Mouse (Mus musculus) limb, embryonic 10.5 days (tissue): ENCODE results near the gene Ift43. TPM values are rescaled to one million over a fixed set of nuclear protein-coding genes. Genes with fewer than 3 reads are reported as not detected.
A peak's percentile ranks its signal among the peaks of the same experiment; 100 is the strongest.

Source experiments
- DNase-seq: peaks from one replicate; pipeline ENCODE4 v3.0.0-alpha.2; 2017; ENCODE audit warnings: low spot score
- H3K27ac ChIP-seq: fragments of 300-500 bp; sonication (generic); 2 replicates; pipeline ENCODE4 v1.5.1; 2016; ENCODE audit warnings: mild to moderate bottlenecking
- H3K27me3 ChIP-seq: fragments of 300-500 bp; sonication (generic); 2 replicates; pipeline ENCODE4 v1.6.1; 2016; ENCODE audit warnings: low read depth, mild to moderate bottlenecking; ENCODE audit not compliant: poor library complexity, severe bottlenecking
- H3K36me3 ChIP-seq: fragments of 300-500 bp; sonication (generic); 2 replicates; pipeline ENCODE4 v1.6.1; 2016; ENCODE audit warnings: mild to moderate bottlenecking, moderate library complexity
- H3K4me1 ChIP-seq: fragments of 300-500 bp; sonication (generic); 2 replicates; pipeline ENCODE4 v1.6.1; 2016
- H3K4me3 ChIP-seq: fragments of 300-500 bp; sonication (generic); 2 replicates; pipeline ENCODE4 v1.5.1; 2016; ENCODE audit warnings: mild to moderate bottlenecking, moderate library complexity
- H3K9me3 ChIP-seq: fragments of 300-500 bp; sonication (generic); replicated peaks from 2 replicates; pipeline ENCODE4 v1.6.1; 2016; ENCODE audit warnings: mild to moderate bottlenecking
- whole genome bisulfite sequencing: fragments of 180-500 bp; shearing (Covaris S2); methylation state at CpG from one replicate; pipeline ENCODE4 v1.1.7; 2016; 5-methylcytosine and 5-hydroxymethylcytosine counted together
- polyA plus RNA-seq: library from polyadenylated mRNA; unstranded; fragments of >200 nt; fragmentation: Nextera tagmentation; extraction: Ambion mirVana; gene quantifications from 2 replicates; pipeline ENCODE4 v1.2.1, GENCODE M21; 2016

Ift43 gene
- polyA plus RNA-seq, 1 experiment from 2014 or later = 71.6 TPM

DNA sequence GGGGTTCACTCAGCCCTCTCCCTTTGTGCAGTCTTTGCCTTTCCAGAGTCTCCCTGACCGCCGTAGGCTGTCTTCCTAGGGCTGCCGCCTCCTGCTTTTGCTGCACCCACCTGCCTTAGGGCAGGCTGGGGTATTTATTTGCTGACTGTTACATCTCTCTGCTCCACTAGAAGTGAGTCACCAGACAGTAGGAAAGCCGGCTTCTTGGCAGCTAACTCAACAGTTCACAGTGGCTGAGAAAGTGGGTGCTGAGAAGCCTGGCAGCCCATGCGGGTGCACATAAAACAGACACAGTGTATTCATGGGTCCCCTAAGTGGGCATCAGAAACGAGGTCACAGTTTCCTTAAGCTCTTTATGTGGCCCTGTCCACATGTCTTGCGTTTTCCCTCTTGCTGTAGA is 3.5 kb downstream of the Ift43 start:
- Histone ChIP-seq H3K36me3 (peaks cover 35% of the 10 kb centered on the region), H3K4me1 (peaks cover 19% of the 10 kb centered on the region), H3K9me3 (no peaks in the 10 kb centered on the region), H3K4me3 (no peak overlapping the region), H3K27ac (no peak overlapping the region), H3K27me3 (peaks cover 5% of the 10 kb centered on the region; the same call in 1 of the 2 replicates)
- DNase-seq = no peak
- 91% methylated on average over 7 of the region's 7 CpGs for WGBS

DNA sequence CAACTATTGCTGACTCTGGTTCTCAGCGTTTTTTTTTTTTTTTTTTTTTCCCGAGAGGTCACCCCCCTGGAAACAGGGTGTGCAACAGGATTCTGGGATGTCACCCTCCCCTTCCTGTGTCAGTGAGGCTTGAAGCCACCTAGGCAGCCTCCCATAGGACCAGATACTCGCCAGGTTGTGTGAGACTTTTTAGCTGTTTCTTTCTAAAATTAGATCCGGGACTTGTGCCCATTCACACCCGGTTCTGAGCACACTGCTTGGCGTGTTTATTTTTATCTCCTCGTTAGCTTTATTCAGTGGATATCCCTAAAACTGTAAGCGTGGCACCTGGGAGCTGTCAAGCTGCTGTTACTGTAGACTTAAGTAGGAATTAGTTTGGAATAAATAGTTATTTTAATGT is 4.2 kb downstream of the Ift43 start:
- Histone ChIP-seq H3K9me3 (no peaks in the 10 kb centered on the region), H3K4me3 (no peak overlapping the region), H3K27ac (no peak overlapping the region), H3K36me3 (peaks cover 35% of the 10 kb centered on the region), H3K27me3 (no peaks in the 10 kb centered on the region), H3K4me1 (peaks cover 26% of the 10 kb centered on the region)
- 86% methylated on average over 8 of the region's 8 CpGs for WGBS
- no peak for DNase-seq

DNA sequence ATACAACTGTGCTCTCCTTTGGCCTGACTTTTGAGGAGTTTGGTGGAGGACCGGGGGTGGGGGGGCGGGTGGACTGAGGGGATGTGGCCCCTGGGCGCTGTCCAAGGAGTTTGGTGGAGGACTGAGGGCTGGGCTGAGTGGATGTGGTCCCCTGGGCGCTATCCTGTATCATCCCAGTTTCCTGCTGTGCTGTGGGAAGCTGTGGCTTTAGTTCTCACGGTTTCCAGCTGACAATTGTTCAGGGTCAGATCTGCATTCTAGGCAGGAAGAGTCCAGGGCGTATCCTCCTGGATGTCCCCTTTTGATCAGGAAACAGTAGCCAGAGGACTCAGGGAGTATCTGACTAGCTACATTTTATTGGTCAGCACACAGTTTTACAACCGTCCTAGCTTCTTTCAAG is 5.7 kb downstream of the Ift43 start:
- no peak overlapping the region for H3K4me3 ChIP-seq
- no peaks in the 10 kb centered on the region for H3K27me3 ChIP-seq
- no peaks in the 10 kb centered on the region for H3K9me3 ChIP-seq
- DNase-seq = no peak
- 73% methylated on average over 7 of the region's 7 CpGs for WGBS
- peaks cover 24% of the 10 kb centered on the region for H3K4me1 ChIP-seq
- peaks cover 35% of the 10 kb centered on the region for H3K36me3 ChIP-seq
- no peak overlapping the region for H3K27ac ChIP-seq

DNA sequence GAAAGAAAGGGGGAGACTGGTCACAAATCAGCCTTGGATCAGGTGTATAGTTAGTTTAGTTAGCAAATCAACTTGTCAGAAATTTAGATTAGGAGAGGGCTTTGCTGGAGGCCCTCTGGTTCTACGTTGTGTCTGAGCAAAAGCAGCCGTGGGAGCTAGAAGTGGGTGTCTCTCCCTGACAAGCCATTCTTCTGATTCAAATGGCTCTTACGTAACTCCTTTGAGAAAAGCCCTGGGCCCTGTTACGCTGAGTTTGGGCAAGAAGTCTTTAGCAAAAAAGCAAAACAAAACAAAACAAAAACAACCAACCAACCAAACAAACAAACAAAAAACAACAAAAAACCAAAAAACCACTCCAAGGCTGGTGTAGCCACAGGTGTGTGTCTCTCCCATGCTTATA is 8.4 kb downstream of the Ift43 start:
- Histone ChIP-seq H3K27me3 (no peaks in the 10 kb centered on the region), H3K27ac (no peak overlapping the region), H3K36me3 (peaks cover 31% of the 10 kb centered on the region), H3K9me3 (no peaks in the 10 kb centered on the region), H3K4me3 (no peak overlapping the region), H3K4me1 (peaks cover 15% of the 10 kb centered on the region)
- 83% methylated on average over 4 of the region's 4 CpGs for WGBS
- DNase-seq = no peak

DNA sequence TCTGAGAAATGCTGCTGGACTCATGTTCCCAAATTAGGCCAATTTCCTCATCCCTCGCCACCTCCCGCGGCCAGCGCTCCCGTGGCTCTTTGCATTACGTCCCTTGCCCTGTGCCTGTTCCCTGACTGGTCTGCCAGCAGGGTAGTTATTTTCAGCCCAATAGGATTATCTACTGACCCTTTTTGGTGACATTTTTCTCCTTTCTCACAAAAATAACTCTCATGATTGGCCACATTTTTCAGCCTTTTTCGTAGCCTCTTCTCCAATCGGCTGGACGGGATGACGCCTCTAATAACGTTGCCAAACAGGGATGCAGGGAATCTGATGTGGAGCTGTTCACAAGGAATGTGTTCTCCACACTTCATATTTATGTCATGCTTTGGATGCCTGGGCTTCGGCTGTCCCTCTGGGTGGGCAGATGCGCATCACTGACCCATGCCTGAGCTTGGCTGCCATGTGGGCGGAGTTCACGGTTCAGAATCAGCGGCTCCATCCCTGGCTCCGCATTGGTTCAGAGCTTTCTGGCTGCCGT is 9.3 kb downstream of the Ift43 start:
- Histone ChIP-seq H3K4me3 (0 out of 2 replicates have a peak overlapping the region, but pooled peaks have one; percentile 2), H3K27ac (no peak overlapping the region), H3K4me1 (peaks cover 13% of the 10 kb centered on the region), H3K27me3 (no peaks in the 10 kb centered on the region), H3K36me3 (peaks cover 29% of the 10 kb centered on the region), H3K9me3 (no peaks in the 10 kb centered on the region)
- no peak for DNase-seq
- 51% methylated on average over 18 of the region's 18 CpGs for WGBS

DNA sequence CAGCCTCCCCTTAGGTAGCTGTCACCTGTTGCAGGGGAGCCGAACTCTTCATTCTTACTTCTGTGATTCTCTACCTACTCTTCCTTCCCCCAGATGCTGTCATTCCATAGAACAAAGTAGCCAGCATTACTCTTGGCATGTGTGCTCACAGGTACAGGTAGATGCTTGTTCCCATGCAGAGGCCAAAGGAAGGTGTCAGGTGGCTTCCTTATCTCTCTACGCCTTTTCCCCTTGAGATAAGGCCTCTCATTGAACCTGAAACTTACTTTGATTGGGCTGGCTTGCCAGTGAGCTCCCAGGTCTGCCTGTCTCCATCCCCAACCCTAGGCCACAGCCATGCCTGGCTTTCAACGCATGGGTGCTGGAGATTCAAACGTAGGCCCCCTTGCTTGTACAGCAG is 11.7 kb downstream of the Ift43 start:
- H3K27ac ChIP-seq = no peak overlapping the region
- H3K4me1 ChIP-seq = peaks cover 13% of the 10 kb centered on the region
- peaks cover 19% of the 10 kb centered on the region for H3K36me3 ChIP-seq
- no peaks in the 10 kb centered on the region for H3K9me3 ChIP-seq
- no peak for DNase-seq
- H3K4me3 ChIP-seq = no peak overlapping the region
- 90% methylated on average over 4 of the region's 4 CpGs for WGBS
- H3K27me3 ChIP-seq = no peaks in the 10 kb centered on the region

DNA sequence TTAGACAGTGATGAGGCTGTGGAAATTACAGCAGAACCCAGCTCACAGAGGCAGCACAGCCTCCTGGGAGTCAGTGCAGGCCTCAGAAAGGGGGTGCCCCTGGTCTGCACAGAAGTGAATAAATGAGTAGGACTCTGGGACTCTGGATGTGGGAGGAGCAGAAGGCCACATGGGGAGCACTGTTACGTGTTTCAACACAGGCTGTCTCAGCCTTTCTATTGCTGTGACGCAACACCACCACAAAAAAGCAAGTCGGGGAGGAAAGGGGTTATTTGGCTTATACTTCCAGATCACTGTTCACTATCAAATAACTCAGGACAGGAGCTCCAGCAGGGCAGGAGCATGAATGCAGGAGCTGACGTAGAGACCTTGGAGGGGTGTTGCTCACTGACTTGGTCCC is 13.5 kb downstream of the Ift43 start:
- no peak overlapping the region for H3K4me3 ChIP-seq
- DNase-seq = no peak
- H3K27ac ChIP-seq = no peak overlapping the region
- 86% methylated on average over 4 of the region's 4 CpGs for WGBS
- no peaks in the 10 kb centered on the region for H3K9me3 ChIP-seq
- peaks cover 16% of the 10 kb centered on the region for H3K4me1 ChIP-seq
- 0 out of 2 replicates have a peak, but pooled peaks cover 8% of the 10 kb centered on the region for H3K36me3 ChIP-seq
- no peaks in the 10 kb centered on the region for H3K27me3 ChIP-seq

DNA sequence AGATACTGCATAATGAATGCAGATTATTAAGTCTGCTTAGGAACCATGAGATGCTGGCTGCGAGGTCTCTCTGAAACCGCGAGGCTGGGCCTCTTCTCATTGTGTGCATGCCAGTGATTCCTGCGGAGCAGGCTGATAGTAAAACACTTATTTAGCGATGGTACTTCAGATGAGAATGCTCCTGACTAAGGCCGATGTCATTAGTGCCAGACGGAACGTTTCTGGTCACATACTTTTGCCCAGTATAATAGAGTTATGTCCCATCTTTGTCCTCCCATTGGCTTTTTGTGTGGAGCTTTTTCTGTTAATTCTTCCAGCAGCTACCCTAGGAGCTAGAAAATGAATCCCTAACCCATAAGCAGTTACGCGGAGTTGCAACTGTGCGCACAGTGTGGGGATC is 15.4 kb downstream of the Ift43 start:
- no peak for DNase-seq
- H3K27me3 ChIP-seq = no peaks in the 10 kb centered on the region
- 0 out of 2 replicates have a peak, but pooled peaks cover 2% of the 10 kb centered on the region for H3K4me1 ChIP-seq
- H3K9me3 ChIP-seq = no peaks in the 10 kb centered on the region
- WGBS = 94% methylated on average over 11 of the region's 11 CpGs
- H3K4me3 ChIP-seq = no peak overlapping the region
- no peak overlapping the region for H3K27ac ChIP-seq
- H3K36me3 ChIP-seq = 0 out of 2 replicates have a peak, but pooled peaks cover 8% of the 10 kb centered on the region

DNA sequence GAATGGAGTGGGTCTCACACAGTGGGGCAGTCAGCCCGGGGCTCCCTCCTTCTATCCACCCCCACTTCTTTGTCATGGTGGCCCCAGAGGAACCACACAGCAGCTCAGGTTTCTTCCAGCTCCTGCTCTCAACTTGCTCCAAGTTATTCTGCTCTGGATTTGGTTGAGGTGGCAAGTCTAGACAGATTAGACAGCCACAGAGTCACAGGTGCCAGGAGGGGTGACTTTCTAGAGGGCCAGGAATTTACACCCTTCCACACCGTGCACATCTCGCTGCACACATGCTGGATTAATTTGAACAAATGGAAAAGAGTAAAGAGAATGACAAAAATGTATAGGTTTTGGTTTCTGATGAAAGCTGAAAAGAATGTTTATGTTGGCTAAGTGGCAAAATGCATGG is 18.4 kb downstream of the Ift43 start:
- WGBS = 89% methylated on average over 3 of the region's 3 CpGs

DNA sequence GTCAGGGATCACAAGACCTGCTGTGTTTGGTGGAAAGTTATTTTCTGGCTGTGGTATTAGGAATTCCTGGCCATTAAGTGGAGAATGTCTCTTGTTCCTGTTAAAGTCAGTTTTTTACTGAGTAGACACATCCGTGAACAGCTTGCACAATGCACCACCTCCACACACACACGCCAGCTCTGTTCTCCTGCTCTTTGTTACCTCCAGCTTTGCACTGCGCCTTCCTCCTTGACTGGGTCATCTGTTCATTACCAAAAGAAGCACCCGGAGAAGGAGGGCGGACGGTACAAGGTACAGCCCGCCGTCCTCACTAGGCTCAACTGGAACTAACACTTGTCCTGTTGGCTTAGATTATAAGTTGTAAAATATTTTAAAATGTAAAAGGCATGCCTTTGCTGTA is 20.3 kb downstream of the Ift43 start:
- Histone ChIP-seq H3K27me3 (no peaks in the 10 kb centered on the region), H3K27ac (no peak overlapping the region), H3K4me1 (peaks cover 5% of the 10 kb centered on the region; the same call in 1 of the 2 replicates), H3K4me3 (no peak overlapping the region), H3K36me3 (0 out of 2 replicates have a peak, but pooled peaks cover 2% of the 10 kb centered on the region), H3K9me3 (no peaks in the 10 kb centered on the region)
- DNase-seq = no peak
- WGBS = 91% methylated on average over 8 of the region's 8 CpGs

More for the DNA sequence above, 18.4 kb downstream of the Ift43 start:
- DNase-seq = no peak
- Histone ChIP-seq H3K36me3 (0 out of 2 replicates have a peak, but pooled peaks cover 7% of the 10 kb centered on the region), H3K27ac (no peak overlapping the region), H3K4me1 (0 out of 2 replicates have a peak, but pooled peaks cover 2% of the 10 kb centered on the region), H3K9me3 (no peaks in the 10 kb centered on the region), H3K4me3 (no peak overlapping the region), H3K27me3 (no peaks in the 10 kb centered on the region)

DNA sequence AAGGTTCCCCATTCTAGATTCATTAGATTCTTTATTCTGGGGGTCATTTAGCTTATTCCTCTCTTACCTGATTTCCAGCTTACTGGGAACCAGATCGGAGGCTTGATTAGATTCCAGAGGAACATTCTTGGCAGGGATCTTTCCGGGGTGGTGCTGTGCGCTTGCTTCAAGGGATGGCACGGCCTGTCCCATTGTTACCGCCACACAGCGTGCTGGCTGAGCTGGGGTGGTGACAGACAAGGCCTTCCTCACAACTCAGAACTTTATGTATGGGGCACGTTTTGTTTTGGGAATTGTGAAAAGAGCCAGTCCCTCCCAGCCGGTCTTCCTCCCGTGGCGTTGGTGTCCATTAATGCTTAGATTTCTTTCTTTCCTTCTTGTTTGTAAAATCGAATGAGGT is 21.1 kb downstream of the Ift43 start:
- 0 out of 2 replicates have a peak, but pooled peaks cover 2% of the 10 kb centered on the region for H3K36me3 ChIP-seq
- H3K4me1 ChIP-seq = peaks cover 5% of the 10 kb centered on the region; the same call in 1 of the 2 replicates
- H3K9me3 ChIP-seq = no peaks in the 10 kb centered on the region
- DNase-seq = no peak
- WGBS = 85% methylated on average over 11 of the region's 11 CpGs
- H3K27ac ChIP-seq = no peak overlapping the region
- H3K27me3 ChIP-seq = no peaks in the 10 kb centered on the region
- no peak overlapping the region for H3K4me3 ChIP-seq

DNA sequence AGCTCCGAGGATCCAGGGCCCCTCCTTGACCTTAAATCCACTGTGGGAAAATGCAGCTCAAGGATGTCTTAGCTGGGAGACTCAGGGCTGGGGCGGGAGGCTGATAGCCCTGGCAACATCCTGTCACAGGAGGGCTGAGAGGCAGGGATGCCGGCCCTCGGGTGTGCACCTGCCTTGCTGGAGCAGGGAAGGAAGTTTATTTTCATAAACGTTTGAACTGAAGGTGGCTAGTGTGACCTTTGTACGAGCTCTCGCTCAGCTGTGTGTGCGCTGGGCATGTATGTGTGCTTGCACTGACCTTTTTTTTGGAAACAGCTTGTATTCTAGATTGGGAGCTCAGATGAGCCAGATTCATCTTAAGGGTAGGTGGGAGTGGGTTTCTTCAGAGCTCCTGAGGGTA is 21.5 kb downstream of the Ift43 start:
- H3K27ac ChIP-seq = no peak overlapping the region
- H3K27me3 ChIP-seq = no peaks in the 10 kb centered on the region
- no peak overlapping the region for H3K4me3 ChIP-seq
- H3K9me3 ChIP-seq = no peaks in the 10 kb centered on the region
- 0 out of 2 replicates have a peak, but pooled peaks cover 2% of the 10 kb centered on the region for H3K36me3 ChIP-seq
- DNase-seq = no peak
- H3K4me1 ChIP-seq = peaks cover 5% of the 10 kb centered on the region; the same call in 1 of the 2 replicates
- 76% methylated on average over 8 of the region's 8 CpGs for WGBS

DNA sequence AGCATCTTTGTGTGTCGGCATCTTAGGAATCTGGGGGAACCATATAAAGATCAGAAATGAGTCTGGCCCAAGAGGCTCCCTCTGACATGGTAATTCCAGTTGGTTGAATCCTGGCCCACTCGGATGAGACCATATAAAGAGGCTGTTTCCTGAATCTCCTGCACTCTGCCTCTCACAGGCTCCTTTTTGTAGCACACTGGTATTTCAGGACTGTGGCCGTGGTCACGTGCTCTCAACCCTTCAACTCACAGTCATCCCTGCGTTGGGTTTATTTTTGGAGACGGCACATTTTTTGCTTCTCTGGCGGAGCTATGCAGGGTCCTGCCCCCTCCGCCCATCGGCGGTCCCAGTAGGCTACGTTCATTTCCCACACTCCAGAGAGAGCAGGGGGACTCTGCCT is 22.0 kb downstream of the Ift43 start:
- Histone ChIP-seq H3K4me1 (peaks cover 5% of the 10 kb centered on the region; the same call in 1 of the 2 replicates), H3K27ac (no peak overlapping the region), H3K9me3 (no peaks in the 10 kb centered on the region), H3K36me3 (0 out of 2 replicates have a peak, but pooled peaks cover 2% of the 10 kb centered on the region), H3K4me3 (no peak overlapping the region), H3K27me3 (no peaks in the 10 kb centered on the region)
- WGBS = 91% methylated on average over 11 of the region's 11 CpGs
- no peak for DNase-seq

DNA sequence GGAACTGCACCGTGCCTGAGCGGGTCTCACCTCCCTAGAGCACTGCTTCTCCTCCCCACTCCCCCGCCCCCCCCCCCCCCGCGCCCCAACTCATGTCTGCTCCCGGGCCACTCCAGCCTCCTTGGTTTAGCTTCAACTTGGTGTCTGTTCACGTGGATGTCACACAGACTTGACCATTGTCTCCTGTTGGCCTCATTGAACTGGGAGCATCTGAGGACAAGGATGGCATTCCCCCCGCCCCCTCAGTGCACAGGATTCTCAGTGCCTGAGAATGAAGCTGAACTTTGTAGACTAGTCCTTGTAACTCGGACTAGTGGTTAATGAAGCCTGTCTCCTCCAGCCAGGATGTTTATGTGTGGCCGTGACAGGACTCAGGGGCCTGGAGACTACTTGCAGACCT is 23.2 kb downstream of the Ift43 start:
- WGBS = 84% methylated on average over 9 of the region's 10 CpGs
- no peaks in the 10 kb centered on the region for H3K27me3 ChIP-seq
- DNase-seq = no peak
- H3K27ac ChIP-seq = no peak overlapping the region
- no peaks in the 10 kb centered on the region for H3K9me3 ChIP-seq
- no peaks in the 10 kb centered on the region for H3K36me3 ChIP-seq
- H3K4me1 ChIP-seq = peaks cover 4% of the 10 kb centered on the region; the same call in 1 of the 2 replicates
- H3K4me3 ChIP-seq = no peak overlapping the region
